Mouse (Mus musculus): ENCODE data around the gene Shisa5.

GRCm38 (mm10) chr9:109068095-109068735 lies 29.9 kb downstream of the Shisa5 start:
- no peak for TF ChIP-seq EP300 (IDR thresholded peaks at IDR 0.05; ENCODE audit: insufficient read depth, low read depth, low read length)
- TF ChIP-seq CTCF (IDR thresholded peaks at IDR 0.05; ENCODE audit: low read depth, low read length): no peak
- no peak for TF ChIP-seq POLR2A (IDR thresholded peaks at IDR 0.05; ENCODE audit: insufficient read depth, low read length)

All from ES-Bruce4 (cell line).